Mouse (Mus musculus) monocyte, adult 2 months (primary cell): Measurements from ENCODE around the gene Cd38.
"Not testable (repeated sequence)": the region's sequence is repeated elsewhere in the genome, so short reads cannot be mapped to it uniquely, and the experiment has no call there.

ENCODE experiments used
- DNase-seq, 2 experiments: peaks; one replicate each; pipeline ENCODE4 v3.0.0; 2022; ENCODE audit warnings: low spot score in 2 of 2, low read depth in 1 of 2

The Cd38 gene

GRCm38 (mm10) chr5:43859663-43860062 lies 8.7 kb upstream of the Cd38 start:
- DNase-seq = no peak

GRCm38 (mm10) chr5:43860096-43860495 lies 8.3 kb upstream of the Cd38 start:
- no peak for DNase-seq

GRCm38 (mm10) chr5:43860670-43861431 lies 7.5 kb upstream of the Cd38 start:
- no peak for DNase-seq

GRCm38 (mm10) chr5:43863642-43864041 lies 4.7 kb upstream of the Cd38 start:
- DNase-seq = no peak

- DNase-seq = no peak
These were observed 3.0 kb upstream of the Cd38 start for GRCm38 (mm10) chr5:43865316-43865715.

- DNase-seq = peak in 1 of 2 experiments; percentile 4
These were observed 603 bp downstream of the Cd38 start for GRCm38 (mm10) chr5:43868711-43869600.

- no peak for DNase-seq
These were observed 3.5 kb downstream of the Cd38 start for GRCm38 (mm10) chr5:43871845-43872244.

- DNase-seq = no peak
These were observed 4.3 kb downstream of the Cd38 start for GRCm38 (mm10) chr5:43872652-43873051.

- DNase-seq = peak; percentile 5 to 28
These were observed 13.7 kb downstream of the Cd38 start for GRCm38 (mm10) chr5:43882034-43882433.

DNA sequence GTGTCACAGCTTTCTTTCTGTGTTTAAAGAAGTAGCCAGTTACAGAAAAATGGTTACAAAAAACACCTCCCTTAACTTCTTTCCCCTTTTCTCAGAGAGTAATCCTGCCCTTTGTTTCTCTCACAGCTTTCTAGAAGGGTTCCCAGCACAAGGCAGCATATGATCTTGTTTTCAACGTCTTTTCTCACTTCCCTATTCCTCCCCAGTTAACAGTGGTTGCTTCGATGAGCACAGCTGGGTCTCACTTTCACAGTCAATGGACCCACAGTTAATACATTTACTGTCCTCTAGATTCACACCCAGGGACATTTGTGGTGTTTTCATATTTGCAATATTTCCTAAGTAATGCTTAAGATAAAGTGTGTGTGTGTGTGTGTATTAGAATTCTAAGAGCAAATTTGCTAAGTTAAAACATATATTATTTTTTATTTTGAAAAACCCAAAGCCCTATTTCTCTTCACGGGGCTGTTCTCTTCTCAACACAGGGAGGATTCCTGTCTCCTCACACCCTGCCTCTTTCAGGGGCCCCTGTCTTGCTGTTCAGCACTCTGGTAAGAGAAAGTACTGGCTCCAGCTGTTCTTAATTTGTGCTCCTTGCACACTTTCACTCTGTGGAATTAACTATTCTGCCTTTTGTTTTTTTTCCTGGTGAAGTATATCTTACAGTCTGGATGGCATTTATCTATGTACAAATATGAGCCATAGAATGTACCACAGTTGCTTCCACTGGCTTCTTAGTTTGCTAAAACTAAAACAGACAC lies 16.9 kb downstream of the Cd38 start:
- peak in 1 of 2 experiments; percentile 6 for DNase-seq

GRCm38 (mm10) chr5:43892386-43892785 lies 24.0 kb downstream of the Cd38 start:
- no peak for DNase-seq

GRCm38 (mm10) chr5:43894113-43894512 lies 25.8 kb downstream of the Cd38 start:
- DNase-seq = no peak

GRCm38 (mm10) chr5:43895931-43896330 lies 27.6 kb downstream of the Cd38 start:
- no peak for DNase-seq

DNA sequence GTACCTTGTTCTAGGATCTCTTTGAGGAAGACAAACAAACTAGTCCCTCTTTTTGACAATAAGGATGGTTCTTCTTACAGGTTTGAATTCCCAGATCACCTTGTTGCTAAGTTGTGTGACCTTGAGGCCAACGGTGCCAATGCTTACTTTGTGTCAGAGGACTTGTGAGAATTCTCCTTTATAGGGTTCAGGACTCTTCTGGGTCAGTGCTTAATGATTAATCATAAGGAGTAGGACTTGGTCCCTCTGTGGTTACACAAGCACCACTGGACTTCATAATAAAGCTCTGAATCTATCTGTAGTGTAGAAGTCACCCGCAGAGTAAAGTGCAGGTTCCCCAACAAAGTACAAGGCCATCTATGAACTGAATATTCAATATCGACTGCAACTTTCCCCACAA lies 36.3 kb downstream of the Cd38 start:
- DNase-seq = no peak

DNA sequence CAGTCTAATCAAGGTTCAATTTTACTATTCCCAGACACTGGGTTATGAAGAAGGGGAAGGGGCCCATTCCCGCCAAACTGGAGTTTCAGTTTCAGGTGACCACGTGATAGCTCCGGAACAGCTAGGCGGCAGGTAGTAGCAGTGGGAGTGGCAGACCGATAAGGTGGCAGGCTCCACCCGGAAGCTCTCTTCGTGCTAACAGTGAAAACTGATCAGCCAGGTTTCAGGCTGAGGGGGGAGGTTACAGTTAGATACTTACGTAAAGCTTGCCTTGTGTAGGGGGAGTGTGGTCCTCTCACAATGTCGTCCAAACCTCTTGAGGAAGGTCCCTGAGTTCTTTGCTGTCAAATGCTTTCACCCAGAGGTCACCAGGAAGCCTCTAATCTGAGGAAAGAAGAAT lies 40.9 kb downstream of the Cd38 start:
- no peak for DNase-seq

DNA sequence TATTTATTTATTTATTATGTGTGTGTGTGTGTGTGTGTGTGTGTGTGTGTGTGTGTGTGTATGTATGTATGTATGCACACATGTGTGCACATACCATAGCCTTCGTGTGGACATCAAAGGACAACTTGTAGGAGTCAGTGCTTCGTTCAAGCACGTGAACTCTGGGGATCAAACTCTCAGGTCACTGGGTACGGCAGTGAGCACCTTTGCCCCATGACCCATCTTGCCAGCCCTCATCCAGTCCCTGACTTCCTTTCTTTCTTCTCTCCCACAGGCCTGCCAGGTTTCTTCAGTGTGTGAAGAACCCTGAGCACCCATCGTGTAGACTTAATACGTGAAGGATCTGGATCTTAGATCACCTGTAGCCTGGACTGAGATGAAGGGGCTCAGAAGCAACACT lies 41.7 kb downstream of the Cd38 start:
- DNase-seq = no peak

GRCm38 (mm10) chr5:43912844-43913243 lies 44.5 kb downstream of the Cd38 start, which contains the start of gene Gm7879:
TSS of gene Gm7879 (plus strand) at chr5:43913144.
- DNase-seq = not testable (repeated sequence)

DNA sequence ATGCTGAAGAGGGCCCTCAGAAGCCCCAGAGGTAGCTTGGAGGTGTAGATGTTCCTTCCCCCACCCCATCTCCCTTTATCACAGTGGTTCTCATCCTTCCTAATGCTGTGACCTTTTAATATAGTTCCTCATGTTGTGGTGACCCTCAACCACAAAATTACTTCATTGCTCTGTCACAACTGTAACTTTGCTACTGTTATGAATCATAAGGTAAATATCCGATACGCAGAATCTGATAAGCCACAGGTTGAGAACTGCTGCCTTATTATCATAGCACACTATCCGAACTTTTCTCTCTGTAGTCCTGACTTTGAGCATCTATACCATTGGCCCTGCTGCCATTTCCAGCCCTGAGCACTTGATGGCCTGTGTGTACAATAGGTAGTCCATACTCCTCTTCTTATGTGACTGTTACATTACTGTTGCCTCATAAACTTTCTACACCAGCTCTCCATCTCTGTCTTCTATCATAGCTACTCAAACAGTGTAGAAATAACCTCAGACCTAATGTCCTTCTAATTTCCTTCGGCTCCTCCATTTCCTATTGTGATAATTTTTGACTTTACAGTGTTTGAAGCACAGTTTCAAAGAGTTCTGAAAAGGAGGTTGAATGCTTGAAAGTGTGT lies 47.0 kb downstream of the Cd38 start:
- no peak for DNase-seq

- no peak for DNase-seq
These were observed 53.5 kb downstream of the Cd38 start for GRCm38 (mm10) chr5:43921877-43922276.

- peak in 1 of 2 experiments; percentile 27 for DNase-seq
These were observed 55.6 kb downstream of the Cd38 start for GRCm38 (mm10) chr5:43923933-43924332.

DNA sequence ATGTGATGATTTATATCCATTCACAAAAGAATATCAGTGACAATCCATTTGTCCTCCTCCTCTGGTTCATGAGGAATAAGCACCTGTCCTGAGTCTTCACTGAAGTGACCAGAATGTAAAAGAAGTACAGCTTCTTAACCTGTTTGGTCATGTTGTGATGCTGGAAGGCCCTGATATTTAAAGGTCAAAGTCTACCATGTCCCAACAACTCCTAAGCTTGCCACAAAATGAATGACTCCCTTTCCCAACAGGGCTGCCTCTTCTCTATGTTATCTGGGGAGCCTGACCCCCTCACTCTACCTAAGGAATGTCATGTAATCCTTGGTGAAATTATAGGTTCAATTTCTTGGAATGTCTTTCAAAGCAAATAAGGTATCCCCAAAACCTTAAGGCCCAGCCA lies 59.4 kb downstream of the Cd38 start:
- DNase-seq = no peak
